Mouse (Mus musculus): ENCODE measurements around the gene Kel.

GRCm38 (mm10) chr6:41681656-41682055 is 22.5 kb downstream of the Kel start:
- no peak for TF ChIP-seq CTCF (IDR thresholded peaks at IDR 0.05; ENCODE audit: low read depth, low read length)
- no peak for TF ChIP-seq POLR2A (IDR thresholded peaks at IDR 0.05; ENCODE audit: borderline replicate concordance, low read depth, low read length)
